Mouse (Mus musculus) olfactory bulb, adult 2 months (tissue): ENCODE results near the gene Kcnmb1. TPM values are rescaled to one million over a fixed set of nuclear protein-coding genes. Genes with fewer than 3 reads are reported as not detected.

ENCODE experiments used
- H3K27ac ChIP-seq: fragments of 200-500 bp; 2 replicates; pipeline ENCODE4 v1.5.1; 2012; ENCODE audit warnings: low read depth, low read length; ENCODE audit not compliant: insufficient read depth
- H3K4me1 ChIP-seq: fragments of 200-500 bp; 2 replicates; pipeline ENCODE4 v1.6.1; 2012; ENCODE audit warnings: low read length; ENCODE audit not compliant: control insufficient read depth, insufficient read depth
- H3K4me3 ChIP-seq: fragments of 200-500 bp; 2 replicates; pipeline ENCODE4 v1.5.1; 2012; ENCODE audit warnings: mild to moderate bottlenecking, low read depth, low read length, moderate library complexity; ENCODE audit not compliant: insufficient read depth
- CTCF ChIP-seq: fragments of 200-500 bp; IDR thresholded peaks from 2 replicates; pipeline ENCODE4 v1.5.1; 2012; ENCODE audit warnings: low read depth, mild to moderate bottlenecking, low read length, moderate library complexity; ENCODE audit not compliant: insufficient read depth
- POLR2A ChIP-seq: fragments of 200-500 bp; IDR thresholded peaks from 2 replicates; pipeline ENCODE4 v1.6.1; 2012; ENCODE audit warnings: mild to moderate bottlenecking, low read depth, low read length, moderate library complexity; ENCODE audit not compliant: insufficient read depth
- WGBS: fragments of 180-500 bp; shearing (Covaris S2); methylation state at CpG from one replicate; pipeline ENCODE4 v1.1.7; 2018; 5-methylcytosine and 5-hydroxymethylcytosine counted together
- polyA plus RNA-seq: library from polyadenylated mRNA; stranded (reverse); fragments of >200 nt; gene quantifications from 2 replicates; pipeline ENCODE4 v1.2.4, GENCODE M21; 2012; ENCODE audit warnings: low replicate concordance; ENCODE audit not compliant: missing spikeins, insufficient read depth, insufficient read length

Gene Kcnmb1
- polyA plus RNA-seq, 1 experiment: not detected

DNA sequence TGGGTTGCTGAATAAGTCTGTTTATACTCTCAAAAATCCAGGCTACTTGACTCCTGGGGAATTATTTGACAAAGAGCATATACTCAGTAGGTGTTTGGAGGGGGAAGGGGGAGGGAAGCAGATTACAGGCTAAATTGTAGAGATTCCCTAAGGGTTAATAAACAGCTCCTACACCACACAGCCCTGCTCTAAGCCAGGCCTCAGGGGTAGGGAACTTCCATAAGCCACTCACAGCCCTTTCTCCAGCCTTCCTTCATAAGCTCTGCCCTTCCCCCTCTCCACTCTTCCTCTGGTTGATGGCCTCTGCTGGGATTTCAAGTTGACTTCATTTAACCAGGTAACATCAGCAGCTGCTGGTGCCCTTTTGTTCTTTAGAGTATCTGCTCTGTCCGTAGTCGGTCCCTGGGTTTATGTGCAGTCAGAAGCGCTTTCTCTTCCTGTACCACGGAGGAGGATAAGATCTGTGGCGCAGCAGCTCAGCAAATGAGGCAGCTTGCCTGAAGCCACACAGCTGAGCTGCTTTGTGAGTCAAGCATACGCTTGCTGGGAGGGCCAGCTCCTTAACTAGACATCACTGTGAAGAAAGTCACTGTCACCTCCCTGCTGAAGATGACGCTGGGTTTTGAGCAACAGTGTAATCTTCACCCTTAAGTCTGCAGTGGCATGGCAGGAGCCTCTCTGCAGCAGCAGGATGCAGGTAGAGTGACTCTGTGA lies 24.1 kb upstream of the Kcnmb1 start:
- Histone ChIP-seq H3K27ac (peak overlapping the region; percentile 85), H3K4me3 (no peak overlapping the region), H3K4me1 (peaks cover 9% of the 10 kb centered on the region)
- 28% methylated on average over 7 of the region's 7 CpGs for WGBS
- TF ChIP-seq CTCF (no peak), POLR2A (no peak)

DNA sequence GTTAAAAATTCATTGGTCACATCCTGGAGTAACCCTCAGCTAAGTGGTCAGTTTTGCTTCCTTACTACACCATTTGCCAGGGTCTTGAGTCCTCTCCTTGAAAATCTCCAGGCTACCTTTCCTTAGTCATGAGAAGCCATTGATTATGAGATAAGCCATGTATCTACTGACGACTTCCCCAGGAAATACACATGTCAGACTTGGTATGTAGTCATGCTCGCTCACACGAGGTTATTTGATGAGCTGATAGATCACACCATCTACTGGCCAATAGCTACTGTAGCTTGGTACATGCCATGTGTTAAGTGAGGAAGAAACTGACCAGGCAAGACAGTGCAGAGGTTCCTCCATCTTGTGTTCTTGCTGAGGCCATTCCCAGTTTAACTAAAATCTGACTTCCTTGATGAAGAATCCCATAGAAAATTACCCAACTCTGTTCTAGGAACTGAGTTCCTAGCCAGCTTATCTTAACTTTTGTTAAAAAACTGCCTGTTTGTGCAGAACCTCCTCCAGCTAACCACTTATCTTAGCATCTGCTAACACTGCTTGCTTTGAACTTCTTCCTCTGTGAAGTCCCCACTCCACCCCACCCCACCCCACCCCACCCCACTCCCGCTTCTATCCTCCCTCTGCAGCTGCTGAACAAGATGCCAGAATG lies 23.2 kb upstream of the Kcnmb1 start:
- Histone ChIP-seq H3K4me3 (no peak overlapping the region), H3K4me1 (peaks cover 9% of the 10 kb centered on the region), H3K27ac (peak overlapping the region; percentile 8; the same call in 1 of the 2 replicates)
- no peak for TF ChIP-seq CTCF
- TF ChIP-seq POLR2A: no peak
- 79% methylated on average over 4 of the region's 4 CpGs for WGBS

DNA sequence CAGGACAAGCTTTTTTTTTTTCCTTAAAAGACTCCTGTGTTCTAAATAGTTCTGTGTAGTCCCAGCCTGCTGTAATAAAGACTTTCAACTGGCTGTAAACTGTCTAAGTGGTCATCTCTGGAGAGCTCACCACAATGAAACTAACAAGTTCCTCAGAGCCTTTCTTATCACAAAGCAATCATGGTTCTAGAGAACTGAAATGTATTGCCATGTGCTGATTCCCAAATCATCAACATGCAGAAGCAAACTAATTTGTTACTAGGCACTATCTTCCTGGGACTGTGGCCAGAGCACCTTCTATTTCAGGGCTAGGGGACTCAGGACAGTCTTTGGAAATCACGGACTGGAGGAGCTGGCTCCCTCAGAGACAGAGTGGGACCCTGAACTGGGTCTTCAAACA lies 19.2 kb upstream of the Kcnmb1 start:
- H3K4me1 ChIP-seq: peaks cover 3% of the 10 kb centered on the region
- no peak overlapping the region for H3K27ac ChIP-seq
- H3K4me3 ChIP-seq: no peak overlapping the region
- no peak for TF ChIP-seq POLR2A
- 86% methylated on average over 1 of the region's 1 CpGs for WGBS

DNA sequence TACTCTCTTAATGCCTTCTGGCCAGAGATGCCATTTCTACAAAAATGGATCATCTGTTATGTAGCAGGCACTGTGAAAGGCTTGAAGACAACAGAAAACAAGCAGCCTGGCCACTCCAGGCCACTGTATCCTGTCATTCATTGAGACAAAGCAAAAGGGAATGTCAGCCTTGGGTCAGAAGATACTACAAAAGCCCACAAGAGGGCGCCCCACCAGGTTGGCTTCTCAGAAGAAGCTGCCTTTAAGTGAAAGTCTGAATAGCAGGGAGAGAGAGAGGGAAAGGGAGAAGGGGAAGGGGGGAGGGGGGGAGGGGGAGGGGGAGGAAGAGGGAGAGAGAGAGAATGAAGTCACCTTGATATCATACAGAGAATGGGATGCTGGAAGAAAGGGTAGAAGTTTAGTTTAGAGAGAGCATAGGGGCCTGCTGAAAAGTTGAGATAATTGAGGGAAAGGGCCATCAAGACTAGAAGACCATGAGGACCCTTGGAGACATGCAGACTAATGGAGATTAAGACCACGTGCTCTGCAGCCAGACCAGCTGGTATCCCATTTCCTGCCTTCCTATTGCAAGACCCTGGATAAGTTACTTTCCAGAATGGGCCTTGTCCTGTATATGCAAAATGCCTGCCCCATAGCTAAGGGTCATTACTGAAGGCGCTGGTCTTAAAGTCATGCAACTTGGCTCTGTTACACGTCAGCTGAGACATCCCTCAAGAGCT lies 18.6 kb upstream of the Kcnmb1 start:
- Histone ChIP-seq H3K4me3 (no peak overlapping the region), H3K27ac (no peak overlapping the region), H3K4me1 (no peaks in the 10 kb centered on the region)
- TF ChIP-seq CTCF: no peak
- 70% methylated on average over 4 of the region's 4 CpGs for WGBS

DNA sequence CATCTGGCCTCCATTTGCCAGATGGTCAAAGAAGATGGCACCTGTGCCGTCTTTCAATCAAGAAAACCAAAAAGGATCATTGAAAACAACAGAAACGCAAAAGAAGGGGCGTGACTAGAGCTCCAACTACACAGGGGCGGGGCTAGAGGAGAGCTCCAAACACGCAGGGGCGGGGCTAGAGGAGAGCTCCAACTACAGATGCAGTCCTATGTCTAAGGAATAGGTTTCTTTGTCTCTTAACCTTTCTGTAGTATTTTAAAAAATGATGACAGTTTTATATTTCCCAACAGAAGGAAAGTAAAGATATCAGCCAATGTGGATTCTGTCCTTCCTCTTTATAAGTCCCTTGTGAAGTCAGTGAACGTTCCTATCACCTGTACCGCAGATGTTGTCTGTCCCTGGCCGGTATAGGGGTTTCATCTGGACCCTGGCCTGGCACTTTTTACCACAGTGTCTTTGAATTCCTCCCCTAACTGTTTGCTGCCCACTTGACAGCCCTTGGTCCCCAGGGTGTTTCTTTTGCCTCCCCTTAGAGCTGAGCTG lies 18.0 kb upstream of the Kcnmb1 start:
- no peak overlapping the region for H3K27ac ChIP-seq
- no peak for TF ChIP-seq POLR2A
- no peak for TF ChIP-seq CTCF
- H3K4me3 ChIP-seq: no peak overlapping the region
- 94% methylated on average over 9 of the region's 9 CpGs for WGBS
- H3K4me1 ChIP-seq: no peaks in the 10 kb centered on the region

DNA sequence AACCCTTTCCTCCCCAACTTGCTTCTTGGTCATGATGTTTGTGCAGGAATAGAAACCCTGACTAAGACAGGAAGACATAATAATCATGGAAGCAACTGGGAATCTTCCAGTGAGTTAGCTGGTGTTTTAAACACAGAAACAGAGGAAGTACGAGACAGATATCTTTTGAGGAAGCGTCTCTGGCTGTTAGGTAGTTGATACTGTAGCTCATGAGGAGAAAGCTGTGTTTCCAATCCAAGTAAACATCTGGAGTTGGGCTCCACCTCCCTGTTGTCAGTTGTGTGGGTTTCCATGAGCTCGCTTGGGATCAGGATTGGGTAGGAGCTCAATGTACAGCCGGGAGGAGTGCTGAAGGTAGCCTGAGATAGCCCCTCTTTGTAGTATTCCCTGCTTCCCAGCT lies 16.3 kb upstream of the Kcnmb1 start:
- H3K27ac ChIP-seq: no peak overlapping the region
- TF ChIP-seq CTCF: no peak
- TF ChIP-seq POLR2A: no peak
- 80% methylated on average over 4 of the region's 4 CpGs for WGBS

DNA sequence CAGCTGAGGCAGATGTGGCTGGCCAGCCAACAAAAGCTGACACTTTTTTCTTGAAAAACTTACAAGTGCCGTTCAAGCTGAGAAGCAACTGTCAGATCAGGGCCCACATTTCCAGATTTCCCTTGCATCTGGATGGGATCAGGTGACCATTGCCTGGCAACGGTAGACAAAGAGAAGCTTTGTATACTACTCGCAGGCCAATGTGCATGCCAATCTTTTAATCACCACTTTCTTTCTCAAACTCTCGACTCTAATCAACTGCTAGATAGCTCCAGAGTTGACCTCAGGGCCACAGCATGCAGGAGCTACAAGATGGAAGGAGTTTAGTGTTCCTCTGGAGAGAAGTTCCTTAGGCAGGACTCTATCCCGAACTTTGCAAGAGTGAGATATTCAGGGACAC lies 11.7 kb upstream of the Kcnmb1 start:
- WGBS: 51% methylated on average over 5 of the region's 5 CpGs
- no peak for TF ChIP-seq POLR2A
- no peak for TF ChIP-seq CTCF

More for the DNA sequence above, 16.3 kb upstream of the Kcnmb1 start:
- Histone ChIP-seq H3K4me3 (no peak overlapping the region), H3K4me1 (no peaks in the 10 kb centered on the region)

DNA sequence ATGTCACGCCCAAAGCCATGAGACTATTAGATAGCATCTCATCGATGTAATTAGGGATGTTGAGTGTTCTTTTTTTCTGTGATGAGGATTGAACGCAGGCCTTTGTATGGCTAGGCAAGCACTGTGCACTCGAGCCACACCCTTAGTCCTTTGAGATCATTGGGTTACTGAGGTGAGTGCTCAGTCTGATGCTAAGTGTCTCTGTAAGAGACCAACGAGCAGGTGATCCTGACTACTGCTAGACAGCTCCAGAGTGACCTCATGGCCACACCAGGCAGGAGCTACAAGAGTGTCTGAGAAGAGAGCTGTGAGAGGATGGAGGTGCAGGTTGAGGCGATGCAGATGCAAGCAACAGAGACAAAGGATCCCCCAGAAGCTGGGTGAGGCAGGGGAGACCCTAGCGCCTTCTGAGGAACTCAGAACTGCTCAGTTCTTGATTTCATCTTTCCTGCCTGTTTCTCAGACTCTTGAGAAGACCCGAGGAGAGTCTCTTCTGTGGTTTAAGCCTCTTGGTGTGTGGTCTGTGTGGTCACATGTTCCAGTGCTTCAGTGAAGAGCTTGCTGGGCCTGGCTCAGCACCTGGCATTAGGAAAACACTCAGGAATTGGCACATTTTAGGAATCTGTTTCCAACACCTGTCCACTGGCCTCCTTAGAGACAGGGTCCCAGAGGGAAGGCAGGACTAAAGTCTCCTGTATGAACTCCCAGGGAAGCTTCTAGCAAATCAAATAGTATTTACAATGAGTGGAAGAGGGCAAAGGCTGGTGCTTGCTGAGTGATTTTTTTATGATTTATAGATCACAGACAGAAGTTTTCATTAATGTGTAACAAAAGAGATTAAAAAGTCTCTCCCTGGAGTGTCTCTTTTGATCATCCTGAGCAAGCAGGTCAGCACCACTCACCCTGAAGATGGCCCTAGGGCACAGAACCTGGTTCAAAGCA lies 10.9 kb upstream of the Kcnmb1 start:
- Histone ChIP-seq H3K4me1 (no peaks in the 10 kb centered on the region), H3K4me3 (no peak overlapping the region), H3K27ac (no peak overlapping the region)
- 90% methylated on average over 8 of the region's 8 CpGs for WGBS
- TF ChIP-seq POLR2A (no peak), CTCF (no peak)

More for the DNA sequence above, 11.7 kb upstream of the Kcnmb1 start:
- H3K27ac ChIP-seq: no peak overlapping the region
- no peaks in the 10 kb centered on the region for H3K4me1 ChIP-seq
- no peak overlapping the region for H3K4me3 ChIP-seq
